Mouse (Mus musculus): ENCODE measurements around the gene Kif7.

Gene Kif7

GRCm38 (mm10) chr7:79715187-79715981 is at the start of gene Kif7:
Gene Kif7 (minus strand): TSS chr7:79715720.
- DNase-seq: peak; percentile 73

GRCm38 (mm10) chr7:79762106-79762505 is 46.6 kb upstream of the Kif7 start:
- DNase-seq: no peak

- no peak for DNase-seq
Measured at GRCm38 (mm10) chr7:79761124-79761876, 45.8 kb upstream of the Kif7 start.

GRCm38 (mm10) chr7:79759766-79760165 is 44.2 kb upstream of the Kif7 start:
- DNase-seq: no peak

- no peak for DNase-seq
Measured at GRCm38 (mm10) chr7:79758176-79758575, 42.7 kb upstream of the Kif7 start.

- DNase-seq: no peak
Measured at GRCm38 (mm10) chr7:79756334-79756733, 40.8 kb upstream of the Kif7 start.

GRCm38 (mm10) chr7:79749511-79749910 is 34.0 kb upstream of the Kif7 start:
- no peak for DNase-seq

GRCm38 (mm10) chr7:79747659-79748058 is 32.1 kb upstream of the Kif7 start:
- DNase-seq: no peak

- no peak for DNase-seq
Measured at GRCm38 (mm10) chr7:79744585-79744984, 29.1 kb upstream of the Kif7 start.

GRCm38 (mm10) chr7:79744051-79744450 is 28.5 kb upstream of the Kif7 start:
- DNase-seq: no peak

GRCm38 (mm10) chr7:79742659-79743536 is 27.4 kb upstream of the Kif7 start, which contains the start of the genes Pex11a and Wdr93:
Gene Pex11a (minus strand): TSS chr7:79743131.
Gene Wdr93 (plus strand): TSS chr7:79743163.
- peak; percentile 89 for DNase-seq

GRCm38 (mm10) chr7:79742277-79742658 is 26.7 kb upstream of the Kif7 start:
- DNase-seq: no peak

- DNase-seq: no peak
Measured at GRCm38 (mm10) chr7:79740279-79740678, 24.8 kb upstream of the Kif7 start.

GRCm38 (mm10) chr7:79738913-79739312 is 23.4 kb upstream of the Kif7 start:
- no peak for DNase-seq

- no peak for DNase-seq
Measured at GRCm38 (mm10) chr7:79736511-79736910, 21.0 kb upstream of the Kif7 start.

GRCm38 (mm10) chr7:79734563-79734962 is 19.0 kb upstream of the Kif7 start:
- peak; percentile 87 for DNase-seq

GRCm38 (mm10) chr7:79732622-79733021 is 17.1 kb upstream of the Kif7 start, which contains the start of gene Plin1:
Gene Plin1 (minus strand): TSS chr7:79732903.
- DNase-seq: no peak

GRCm38 (mm10) chr7:79731438-79731837 is 15.9 kb upstream of the Kif7 start:
- no peak for DNase-seq

GRCm38 (mm10) chr7:79729743-79730370 is 14.3 kb upstream of the Kif7 start:
- no peak for DNase-seq

- DNase-seq: peak; percentile 72
Measured at GRCm38 (mm10) chr7:79729169-79729568, 13.6 kb upstream of the Kif7 start.

GRCm38 (mm10) chr7:79728219-79728618 is 12.7 kb upstream of the Kif7 start:
- DNase-seq: peak; percentile 71

GRCm38 (mm10) chr7:79727091-79727490 is 11.6 kb upstream of the Kif7 start:
- DNase-seq: peak; percentile 70
